Mouse (Mus musculus) retina, postnatal 1 day (tissue): ENCODE data around the gene Olfr223.
"Not testable (repeated sequence)": the region's sequence is repeated elsewhere in the genome, so short reads cannot be mapped to it uniquely, and the experiment has no call there.

Experiments used
- DNase-seq: peaks from one replicate; pipeline ENCODE4 v3.0.0-alpha.2; 2012

Gene Olfr223

GRCm38 (mm10) chr11:59596091-59596490, 3.0 kb upstream of the Olfr223 start:
- DNase-seq: peak; percentile 43

- peak; percentile 70 for DNase-seq
These were observed 3.6 kb downstream of the Olfr223 start for GRCm38 (mm10) chr11:59589496-59589895.

- peak; percentile 24 for DNase-seq
These were observed 8.6 kb downstream of the Olfr223 start for GRCm38 (mm10) chr11:59584539-59584938.

GRCm38 (mm10) chr11:59576135-59576534, 17.0 kb downstream of the Olfr223 start, which contains the start of gene Olfr222:
TSS of gene Olfr222 (minus strand) at chr11:59576235.
- not testable (repeated sequence) for DNase-seq

GRCm38 (mm10) chr11:59575726-59576125, 17.4 kb downstream of the Olfr223 start:
- DNase-seq: no peak

- peak; percentile 22 for DNase-seq
These were observed 23.8 kb downstream of the Olfr223 start for GRCm38 (mm10) chr11:59569306-59569705.

- DNase-seq: no peak
These were observed 30.3 kb downstream of the Olfr223 start for GRCm38 (mm10) chr11:59562837-59563236.

- no peak for DNase-seq
These were observed 30.8 kb downstream of the Olfr223 start for GRCm38 (mm10) chr11:59562336-59562735.

- no peak for DNase-seq
These were observed 32.2 kb downstream of the Olfr223 start for GRCm38 (mm10) chr11:59560906-59561305.

- DNase-seq: no peak
These were observed 38.6 kb downstream of the Olfr223 start for GRCm38 (mm10) chr11:59554535-59554934.

- no peak for DNase-seq
These were observed 39.0 kb downstream of the Olfr223 start for GRCm38 (mm10) chr11:59554127-59554526.

GRCm38 (mm10) chr11:59544005-59544404, 49.1 kb downstream of the Olfr223 start:
- DNase-seq: no peak

GRCm38 (mm10) chr11:59543376-59543775, 49.7 kb downstream of the Olfr223 start:
- DNase-seq: no peak

GRCm38 (mm10) chr11:59542442-59542841, 50.6 kb downstream of the Olfr223 start:
- no peak for DNase-seq

GRCm38 (mm10) chr11:59541324-59541723, 51.8 kb downstream of the Olfr223 start, which contains the start of gene Nlrp3:
TSS of gene Nlrp3 (plus strand) at chr11:59541568.
- no peak for DNase-seq

GRCm38 (mm10) chr11:59540123-59540522, 53.0 kb downstream of the Olfr223 start:
- DNase-seq: no peak
